Mouse (Mus musculus) forebrain, embryonic 15.5 days (tissue): Measurements from ENCODE around the gene Gmds. TPM values are rescaled to one million over a fixed set of nuclear protein-coding genes. Genes with fewer than 3 reads are reported as not detected.
A peak's percentile ranks its signal among the peaks of the same experiment; 100 is the strongest.

Source experiments
- ATAC-seq: fragments of 200-750 bp; cut with Nextera tagmentation; replicated peaks from 2 replicates; pipeline ENCODE4 v1.8.0; 2017; ENCODE audit warnings: mild to moderate bottlenecking, moderate TSS enrichment, moderate library complexity
- H3K27ac ChIP-seq: fragments of 300-500 bp; sonication (generic); replicated peaks from 2 replicates; pipeline ENCODE4 v1.5.1; 2015; ENCODE audit warnings: mild to moderate bottlenecking, inconsistent platforms
- H3K27me3 ChIP-seq: fragments of 300-500 bp; sonication (generic); 2 replicates; pipeline ENCODE4 v1.6.1; 2015; ENCODE audit warnings: inconsistent platforms
- H3K36me3 ChIP-seq: fragments of 300-500 bp; sonication (generic); 2 replicates; pipeline ENCODE4 v1.6.1; 2015; ENCODE audit warnings: mild to moderate bottlenecking, inconsistent platforms
- H3K4me1 ChIP-seq: fragments of 300-500 bp; sonication (generic); 2 replicates; pipeline ENCODE4 v1.6.1; 2015; ENCODE audit warnings: inconsistent platforms
- H3K4me2 ChIP-seq: fragments of 300-500 bp; sonication (generic); replicated peaks from 2 replicates; pipeline ENCODE4 v1.6.1; 2015; ENCODE audit warnings: mild to moderate bottlenecking, inconsistent platforms
- H3K4me3 ChIP-seq: fragments of 300-500 bp; sonication (generic); 2 replicates; pipeline ENCODE4 v1.5.1; 2015; ENCODE audit warnings: mild to moderate bottlenecking, inconsistent platforms
- H3K9ac ChIP-seq: fragments of 300-500 bp; sonication (generic); replicated peaks from 2 replicates; pipeline ENCODE4 v1.6.1; 2015; ENCODE audit warnings: mild to moderate bottlenecking, inconsistent platforms
- H3K9me3 ChIP-seq: fragments of 300-500 bp; sonication (generic); 2 replicates; pipeline ENCODE4 v1.6.1; 2016; ENCODE audit warnings: inconsistent platforms
- WGBS: fragments of 180-500 bp; shearing (Covaris S2); methylation state at CpG from one replicate; pipeline ENCODE4 v1.1.7; 2015; ENCODE audit warnings: mixed read lengths; 5-methylcytosine and 5-hydroxymethylcytosine counted together
- polyA plus RNA-seq: library from polyadenylated mRNA; unstranded; fragments of >200 nt; fragmentation: Nextera tagmentation; extraction: Ambion mirVana; gene quantifications from 2 replicates; pipeline ENCODE4 v1.2.1, GENCODE M21; 2015

The Gmds gene
- polyA plus RNA-seq, 1 experiment from 2014 or later = 30.5 TPM

DNA sequence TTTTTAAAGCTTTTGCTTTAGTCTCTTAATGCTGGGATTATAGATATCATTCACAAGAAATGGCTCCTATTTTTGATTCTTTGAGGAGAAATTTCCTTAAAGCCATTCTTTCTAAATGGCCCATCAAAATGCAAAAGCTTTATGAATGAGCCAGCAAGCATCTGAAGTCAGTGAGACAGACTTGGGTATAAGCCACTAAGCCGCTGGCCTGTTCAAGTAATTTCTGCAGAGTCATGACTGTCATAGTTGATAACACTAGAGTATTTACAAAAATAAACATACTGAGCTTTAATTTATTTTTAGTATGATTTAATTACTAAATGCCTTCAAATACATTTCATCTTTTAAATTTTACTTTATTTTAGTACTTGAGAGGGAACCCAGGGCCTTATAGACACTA lies 297.7 kb downstream of the Gmds start:
- Histone ChIP-seq H3K9me3 (no peaks in the 10 kb centered on the region), H3K4me2 (no peak overlapping the region), H3K4me1 (no peaks in the 10 kb centered on the region), H3K27me3 (no peaks in the 10 kb centered on the region), H3K36me3 (no peaks in the 10 kb centered on the region), H3K4me3 (no peak overlapping the region), H3K27ac (no peak overlapping the region), H3K9ac (no peak overlapping the region)
- 92% methylated on average over 1 of the region's 1 CpGs for WGBS
- no peak for ATAC-seq

DNA sequence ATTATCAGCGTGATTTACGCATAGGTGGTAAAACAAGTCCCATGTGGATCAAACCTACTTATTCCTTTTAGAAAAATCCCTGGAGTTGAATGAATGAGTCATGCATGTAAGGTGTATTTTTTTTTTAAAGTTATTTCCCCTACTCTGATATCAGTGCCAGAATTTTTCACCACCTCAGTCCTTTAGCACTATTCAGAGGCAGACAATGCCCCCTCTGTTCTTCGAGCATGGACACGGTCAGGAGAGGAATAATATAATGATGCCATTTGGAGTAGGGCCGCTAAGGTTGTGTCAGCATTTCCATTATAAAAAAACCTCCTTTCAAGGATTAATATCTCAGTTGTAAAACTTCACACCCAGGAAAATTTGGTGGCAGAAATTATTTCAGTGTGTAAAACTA lies 301.6 kb downstream of the Gmds start:
- WGBS = 25% methylated on average over 5 of the region's 5 CpGs
- Histone ChIP-seq H3K9ac (no peak overlapping the region), H3K27me3 (no peaks in the 10 kb centered on the region), H3K4me3 (no peak overlapping the region), H3K36me3 (no peaks in the 10 kb centered on the region), H3K9me3 (no peaks in the 10 kb centered on the region), H3K4me1 (no peaks in the 10 kb centered on the region), H3K27ac (no peak overlapping the region), H3K4me2 (no peak overlapping the region)
- ATAC-seq = no peak

DNA sequence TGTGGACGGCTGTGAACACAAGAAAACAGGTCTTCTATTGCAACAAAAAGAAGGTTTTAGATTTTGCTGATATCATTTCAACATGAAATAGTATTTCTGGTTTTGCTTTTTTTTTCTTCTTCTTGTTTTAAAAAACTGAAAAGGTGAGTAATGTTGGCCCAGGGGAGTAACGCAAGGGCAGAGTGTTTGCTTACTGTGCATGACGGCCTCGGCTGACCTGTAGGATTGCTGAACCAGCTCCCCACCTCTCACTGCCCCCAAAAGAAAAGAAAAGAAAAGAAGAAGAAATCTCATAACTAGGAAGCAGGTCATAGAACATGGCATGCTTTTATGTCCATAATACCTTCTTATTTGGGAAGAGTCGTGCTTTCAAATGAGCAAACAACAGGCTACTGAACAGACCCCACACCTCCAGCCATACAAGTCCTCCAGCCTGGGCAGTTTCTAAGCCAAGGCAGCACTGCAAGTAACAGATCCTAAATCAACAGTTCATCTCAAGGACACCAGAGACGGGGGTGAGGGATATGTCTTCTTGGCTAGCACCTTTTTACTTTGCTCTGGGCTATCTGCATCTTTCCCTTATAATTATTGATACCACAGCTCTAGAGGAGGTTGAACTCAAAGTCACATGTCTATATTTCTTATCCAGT lies 303.6 kb downstream of the Gmds start:
- no peak for ATAC-seq
- H3K9ac ChIP-seq = no peak overlapping the region
- 87% methylated on average over 6 of the region's 6 CpGs for WGBS
- no peak overlapping the region for H3K4me3 ChIP-seq
- no peaks in the 10 kb centered on the region for H3K36me3 ChIP-seq
- H3K27ac ChIP-seq = no peak overlapping the region
- H3K9me3 ChIP-seq = no peaks in the 10 kb centered on the region
- H3K4me2 ChIP-seq = no peak overlapping the region
- no peaks in the 10 kb centered on the region for H3K4me1 ChIP-seq
- H3K27me3 ChIP-seq = no peaks in the 10 kb centered on the region

DNA sequence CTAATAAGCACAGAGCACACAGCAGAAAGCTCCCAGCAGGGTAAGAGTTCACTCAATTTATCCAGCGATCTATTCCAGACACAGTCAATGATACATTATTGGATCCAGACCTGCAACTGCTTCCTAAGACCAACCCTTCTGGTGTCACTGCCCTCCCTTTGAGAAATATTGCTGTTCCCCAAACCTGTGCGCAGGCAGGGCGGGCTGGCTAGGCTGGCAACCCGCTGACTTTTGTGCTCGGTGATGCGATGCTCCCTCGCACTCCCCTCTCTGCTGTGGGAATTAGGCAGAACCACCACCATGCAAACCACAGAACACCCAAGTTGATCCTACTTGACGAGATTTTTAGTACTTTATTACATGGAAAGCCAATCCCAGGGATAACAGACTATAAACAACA lies 304.4 kb downstream of the Gmds start:
- Histone ChIP-seq H3K27me3 (no peaks in the 10 kb centered on the region), H3K36me3 (no peaks in the 10 kb centered on the region), H3K4me3 (no peak overlapping the region), H3K27ac (no peak overlapping the region), H3K9me3 (no peaks in the 10 kb centered on the region), H3K4me1 (no peaks in the 10 kb centered on the region), H3K9ac (no peak overlapping the region), H3K4me2 (no peak overlapping the region)
- ATAC-seq = no peak
- 58% methylated on average over 8 of the region's 8 CpGs for WGBS

GRCm38 (mm10) chr13:32026226-32026975 lies 312.1 kb downstream of the Gmds start:
- Histone ChIP-seq H3K9me3 (no peaks in the 10 kb centered on the region), H3K4me1 (peaks cover 5% of the 10 kb centered on the region), H3K27ac (no peak overlapping the region), H3K27me3 (no peaks in the 10 kb centered on the region), H3K4me3 (no peak overlapping the region), H3K36me3 (no peaks in the 10 kb centered on the region), H3K9ac (no peak overlapping the region), H3K4me2 (no peak overlapping the region)
- 93% methylated on average over 6 of the region's 6 CpGs for WGBS
- ATAC-seq = no peak

- Histone ChIP-seq H3K4me2 (no peak overlapping the region), H3K4me3 (no peak overlapping the region), H3K9me3 (no peaks in the 10 kb centered on the region), H3K4me1 (peaks cover 16% of the 10 kb centered on the region), H3K27me3 (no peaks in the 10 kb centered on the region), H3K27ac (no peak overlapping the region), H3K36me3 (no peaks in the 10 kb centered on the region), H3K9ac (no peak overlapping the region)
- ATAC-seq = no peak
Observed at GRCm38 (mm10) chr13:32024822-32025221, 313.7 kb downstream of the Gmds start.

DNA sequence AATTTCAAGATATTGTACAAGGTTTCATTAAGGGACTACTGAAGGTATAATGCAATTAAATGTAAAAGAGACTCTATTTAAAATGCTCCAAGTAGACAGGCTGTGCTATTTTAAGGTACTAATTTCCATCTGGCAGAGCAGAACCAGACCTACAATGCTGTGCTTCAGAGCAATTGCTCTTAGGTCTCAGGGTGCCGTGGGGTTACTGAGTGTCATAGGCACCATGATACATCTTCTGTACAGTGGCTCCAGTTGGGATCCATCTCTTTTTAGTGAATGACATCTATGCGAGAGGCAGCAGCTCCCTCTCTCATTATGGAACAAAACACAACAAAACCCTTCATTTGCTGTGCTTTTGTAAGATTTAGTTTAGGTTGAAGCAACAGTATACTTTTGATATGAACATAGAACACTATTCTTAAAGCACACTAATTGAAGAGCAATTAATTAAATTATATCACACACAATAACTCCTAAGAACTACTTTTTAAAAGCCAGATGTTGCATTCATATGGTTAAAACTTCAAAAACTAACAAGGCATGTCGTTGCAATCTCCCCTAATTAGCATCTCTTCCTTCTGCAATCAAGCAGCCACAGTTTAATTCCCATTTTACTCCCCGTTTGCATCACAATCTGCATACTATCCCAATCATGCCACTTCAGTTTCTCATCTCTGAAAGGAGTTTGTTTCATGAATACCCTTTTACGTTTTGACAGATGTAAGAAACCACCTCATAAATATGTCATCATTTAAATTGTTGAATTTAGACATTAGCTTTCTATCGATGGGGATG lies 317.9 kb downstream of the Gmds start:
- H3K9ac ChIP-seq = no peak overlapping the region
- no peaks in the 10 kb centered on the region for H3K36me3 ChIP-seq
- H3K27me3 ChIP-seq = no peaks in the 10 kb centered on the region
- H3K4me3 ChIP-seq = no peak overlapping the region
- ATAC-seq = peak; percentile 68
- peaks cover 28% of the 10 kb centered on the region for H3K4me1 ChIP-seq
- no peak overlapping the region for H3K4me2 ChIP-seq
- WGBS = 18% methylated on average over 6 of the region's 6 CpGs
- H3K9me3 ChIP-seq = no peaks in the 10 kb centered on the region
- no peak overlapping the region; the same call in 1 of the 2 replicates for H3K27ac ChIP-seq

DNA sequence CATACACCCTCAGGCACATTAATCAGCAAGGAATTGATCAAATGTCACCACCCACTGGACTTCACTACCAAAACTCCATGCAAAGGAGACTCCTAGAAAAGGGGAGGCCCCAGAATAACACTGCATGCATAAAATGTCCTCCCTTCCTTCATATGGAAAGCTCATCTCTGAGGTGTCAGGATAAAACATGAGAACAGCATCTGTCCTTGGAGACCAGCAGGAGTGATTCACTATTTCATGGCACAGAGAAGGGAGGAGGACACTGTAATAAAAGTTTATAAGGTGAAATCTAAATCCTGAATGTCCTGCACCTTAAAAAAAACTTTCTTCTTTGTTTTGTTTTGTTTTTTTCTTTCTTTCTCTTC lies 319.3 kb downstream of the Gmds start:
- ATAC-seq = no peak; the same call in 1 of the 2 replicates
- Histone ChIP-seq H3K4me2 (no peak overlapping the region), H3K36me3 (no peaks in the 10 kb centered on the region), H3K4me1 (peaks cover 23% of the 10 kb centered on the region), H3K27ac (no peak overlapping the region), H3K27me3 (no peaks in the 10 kb centered on the region), H3K9ac (no peak overlapping the region), H3K4me3 (no peak overlapping the region), H3K9me3 (no peaks in the 10 kb centered on the region)

GRCm38 (mm10) chr13:32018518-32019255 lies 319.9 kb downstream of the Gmds start:
- H3K4me2 ChIP-seq = no peak overlapping the region
- peak; percentile 69 for ATAC-seq
- no peaks in the 10 kb centered on the region for H3K36me3 ChIP-seq
- H3K4me1 ChIP-seq = peaks cover 23% of the 10 kb centered on the region
- H3K4me3 ChIP-seq = no peak overlapping the region
- no peak overlapping the region for H3K9ac ChIP-seq
- no peaks in the 10 kb centered on the region for H3K9me3 ChIP-seq
- 11% methylated on average over 4 of the region's 4 CpGs for WGBS
- no peak overlapping the region; the same call in 1 of the 2 replicates for H3K27ac ChIP-seq
- no peaks in the 10 kb centered on the region for H3K27me3 ChIP-seq

GRCm38 (mm10) chr13:32008802-32009201 lies 329.7 kb downstream of the Gmds start:
- H3K9ac ChIP-seq = no peak overlapping the region
- no peaks in the 10 kb centered on the region for H3K27me3 ChIP-seq
- 11% methylated on average over 4 of the region's 4 CpGs for WGBS
- no peaks in the 10 kb centered on the region for H3K9me3 ChIP-seq
- H3K27ac ChIP-seq = no peak overlapping the region
- no peaks in the 10 kb centered on the region for H3K36me3 ChIP-seq
- no peak overlapping the region for H3K4me3 ChIP-seq
- no peak for ATAC-seq
- no peak overlapping the region for H3K4me2 ChIP-seq
- H3K4me1 ChIP-seq = no peaks in the 10 kb centered on the region; the same call in 1 of the 2 replicates

GRCm38 (mm10) chr13:32008116-32008641 lies 330.4 kb downstream of the Gmds start:
- no peak overlapping the region for H3K4me2 ChIP-seq
- no peaks in the 10 kb centered on the region; the same call in 1 of the 2 replicates for H3K4me1 ChIP-seq
- H3K27ac ChIP-seq = no peak overlapping the region
- no peak overlapping the region for H3K9ac ChIP-seq
- H3K4me3 ChIP-seq = no peak overlapping the region
- no peaks in the 10 kb centered on the region for H3K27me3 ChIP-seq
- no peaks in the 10 kb centered on the region for H3K9me3 ChIP-seq
- ATAC-seq = no peak
- H3K36me3 ChIP-seq = no peaks in the 10 kb centered on the region
- 70% methylated on average over 7 of the region's 7 CpGs for WGBS
